Mouse (Mus musculus) cerebellum, adult 18-20 months (tissue): ENCODE measurements around the gene Gast.

Source experiments
- DNase-seq, 2 experiments: peaks; one replicate each; pipeline ENCODE4 v3.0.0; 2021

Gene Gast

DNA sequence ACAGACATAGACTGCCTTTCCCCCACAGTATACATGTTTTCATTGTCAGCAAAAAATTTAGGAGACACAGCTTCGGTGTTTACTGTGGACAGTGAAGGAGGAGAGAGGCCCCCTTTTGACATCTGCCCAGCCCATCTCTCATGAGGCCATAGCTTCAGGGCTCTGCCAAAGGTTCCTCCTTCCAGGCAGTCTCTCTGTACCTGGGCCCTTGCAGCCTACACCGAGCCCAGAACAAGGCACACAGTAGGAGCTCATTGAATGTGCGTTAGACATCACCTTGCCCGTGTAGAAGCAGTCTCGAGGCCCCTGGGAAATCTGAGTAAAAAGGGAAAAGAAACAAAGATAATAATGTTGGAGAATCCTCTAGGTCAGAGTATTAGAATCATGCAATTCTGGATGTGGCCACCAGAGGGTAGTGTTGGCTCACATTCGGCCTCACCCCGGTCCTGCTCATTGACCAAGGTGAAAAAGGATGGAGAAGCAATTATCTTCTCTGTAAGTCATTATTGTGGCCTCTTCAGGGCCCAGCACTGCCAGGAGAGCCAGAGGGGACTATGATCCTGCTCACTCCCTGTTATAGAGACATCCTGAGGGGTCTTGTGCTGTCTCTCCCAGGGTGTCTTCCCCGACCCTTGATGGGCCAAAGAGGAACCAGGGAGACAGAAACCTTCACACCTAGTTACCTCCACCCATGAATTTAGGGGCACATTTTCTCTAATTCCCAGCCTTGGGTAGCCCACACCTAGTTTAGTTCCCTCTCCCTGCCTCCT is 28.2 kb downstream of the Gast start:
- peak; percentile 83 to 89 for DNase-seq

- peak; percentile 82 to 85 for DNase-seq
Observed at GRCm38 (mm10) chr11:100362979-100363562, 28.9 kb downstream of the Gast start.

- DNase-seq: no peak
Observed at GRCm38 (mm10) chr11:100369145-100369544, 34.9 kb downstream of the Gast start.

DNA sequence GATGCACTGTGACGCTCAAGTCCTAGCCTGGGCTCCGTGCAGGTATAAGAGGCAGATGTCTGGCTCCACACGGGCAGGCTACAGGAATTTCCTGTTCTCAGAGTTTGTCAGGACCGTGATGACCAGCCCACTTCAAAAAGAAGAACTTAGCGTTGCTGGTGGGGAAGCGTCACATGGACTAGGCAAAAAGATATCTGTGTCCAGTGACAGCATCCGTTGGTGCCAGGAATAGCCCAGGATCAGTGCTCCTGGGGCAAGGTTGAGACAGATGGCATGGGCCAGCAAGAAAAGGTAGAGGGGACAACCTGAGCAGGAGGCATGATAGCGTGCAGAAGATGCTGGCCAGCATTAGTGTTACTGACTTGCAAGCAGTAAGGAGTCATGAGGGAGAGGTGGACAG is 35.6 kb downstream of the Gast start:
- peak; percentile 58 to 68 for DNase-seq

GRCm38 (mm10) chr11:100371981-100372558 is 37.9 kb downstream of the Gast start:
- DNase-seq: no peak

- DNase-seq: no peak
Observed at GRCm38 (mm10) chr11:100375127-100375526, 40.9 kb downstream of the Gast start.

DNA sequence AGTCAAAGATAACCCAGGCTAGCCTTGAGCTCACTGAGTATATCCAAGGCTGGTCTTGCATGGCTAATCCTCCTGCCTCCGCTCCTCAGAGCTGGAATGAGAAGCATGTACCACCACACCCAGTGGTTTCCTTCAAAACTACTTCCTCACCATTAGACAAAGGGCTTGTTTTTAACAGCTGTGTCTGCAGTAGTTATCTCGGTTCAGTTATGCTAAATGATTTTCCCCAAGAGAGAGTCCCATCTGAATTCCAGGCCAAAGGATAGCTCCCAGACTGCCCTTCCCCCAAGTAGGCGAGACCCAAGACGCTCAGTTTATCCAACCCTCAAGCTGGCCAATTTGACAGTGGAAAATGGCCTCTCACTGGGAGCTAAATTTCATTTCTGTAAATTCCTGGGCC is 41.8 kb downstream of the Gast start:
- DNase-seq: no peak

DNA sequence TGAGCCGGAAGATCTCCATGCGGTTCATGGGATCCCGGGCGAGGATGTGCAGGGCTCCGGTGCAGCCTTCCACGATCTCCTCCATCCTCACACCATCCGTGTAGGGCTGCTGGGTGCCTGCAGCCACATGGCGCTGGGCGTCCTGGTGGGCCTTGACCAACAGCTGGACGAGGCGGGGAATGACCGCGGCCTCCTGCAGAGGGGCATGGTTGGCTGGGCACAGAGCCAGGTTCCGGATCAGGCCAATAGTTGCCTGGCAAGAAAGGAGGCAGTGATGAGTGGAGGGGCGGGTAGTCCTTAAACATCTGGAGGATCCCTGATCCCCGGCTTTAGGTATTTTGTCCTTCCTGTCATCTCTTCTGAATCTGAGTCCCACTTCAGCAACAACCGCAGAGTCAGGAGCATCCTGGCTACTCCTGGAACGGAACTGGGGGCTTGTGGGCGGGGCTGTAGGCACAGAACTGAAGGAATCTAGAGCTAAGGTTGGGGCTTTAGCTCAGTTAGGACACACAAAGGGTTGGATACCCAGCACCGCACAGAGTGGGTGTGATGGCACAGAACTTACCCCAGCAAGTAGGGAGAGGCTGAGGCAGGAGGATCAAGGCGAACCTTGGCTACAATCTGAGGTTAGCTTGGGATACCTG is 42.7 kb downstream of the Gast start:
- no peak for DNase-seq

DNA sequence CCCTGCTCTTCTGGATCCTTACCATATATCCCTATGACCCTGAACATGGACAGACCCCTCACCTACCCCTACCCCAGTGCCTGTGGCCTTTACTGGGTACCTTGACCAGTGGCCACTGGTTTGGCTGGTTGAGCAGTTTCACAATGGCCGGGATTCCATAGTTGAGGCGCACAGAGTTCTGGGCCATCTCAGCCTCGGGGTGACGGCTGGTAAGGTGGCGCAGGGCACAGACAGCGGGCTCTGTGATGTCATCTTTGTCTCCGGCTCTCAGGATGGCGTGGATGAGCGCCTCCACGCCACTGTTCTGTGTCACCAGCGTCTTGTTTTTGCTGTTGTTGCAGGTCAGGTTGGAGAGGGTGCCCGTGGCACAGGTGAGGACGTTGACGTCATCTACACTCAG is 43.8 kb downstream of the Gast start:
- DNase-seq: no peak

DNA sequence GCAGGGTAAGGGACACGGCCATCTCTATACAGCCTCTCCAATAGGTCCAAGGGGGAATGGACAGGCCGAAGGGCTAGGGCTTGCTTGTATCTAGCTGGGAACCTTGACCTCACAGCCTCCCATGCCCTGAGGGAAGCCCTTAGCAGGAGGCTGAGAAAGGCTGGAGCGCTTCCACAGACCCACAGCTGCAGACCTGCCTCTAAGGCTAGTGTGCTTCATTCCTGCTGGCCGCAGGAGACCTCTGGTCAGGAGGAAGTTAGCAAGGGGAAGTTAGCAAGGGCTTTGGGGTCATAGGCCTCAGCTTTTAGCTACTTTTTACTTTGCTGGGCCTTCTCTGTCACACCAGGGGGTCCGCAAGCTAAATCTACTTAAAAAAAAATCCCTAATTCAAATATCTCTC is 44.2 kb downstream of the Gast start:
- DNase-seq: no peak

DNA sequence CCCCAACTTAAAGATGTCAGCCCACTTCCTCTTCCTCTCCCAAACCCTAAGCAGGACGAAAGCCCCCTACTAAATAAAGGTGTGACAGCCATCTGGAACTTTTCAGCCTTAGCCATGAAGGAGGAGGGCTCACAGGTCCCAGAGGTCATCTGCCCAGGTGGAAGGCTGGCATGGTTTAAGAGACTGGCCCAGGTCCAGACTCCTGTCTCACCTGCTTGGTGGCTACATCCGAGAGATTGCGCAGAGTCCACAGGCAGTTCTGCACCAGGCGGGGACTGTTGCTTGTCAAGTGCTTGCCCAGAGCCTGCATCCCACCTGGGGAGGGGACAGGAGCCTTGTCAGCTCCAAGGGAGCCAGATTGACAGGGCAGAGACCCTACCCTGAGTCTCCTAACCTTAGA is 45.1 kb downstream of the Gast start:
- peak in 1 of 2 experiments; percentile 37 for DNase-seq

- no peak for DNase-seq
Observed at GRCm38 (mm10) chr11:100382682-100383081, 48.5 kb downstream of the Gast start.

DNA sequence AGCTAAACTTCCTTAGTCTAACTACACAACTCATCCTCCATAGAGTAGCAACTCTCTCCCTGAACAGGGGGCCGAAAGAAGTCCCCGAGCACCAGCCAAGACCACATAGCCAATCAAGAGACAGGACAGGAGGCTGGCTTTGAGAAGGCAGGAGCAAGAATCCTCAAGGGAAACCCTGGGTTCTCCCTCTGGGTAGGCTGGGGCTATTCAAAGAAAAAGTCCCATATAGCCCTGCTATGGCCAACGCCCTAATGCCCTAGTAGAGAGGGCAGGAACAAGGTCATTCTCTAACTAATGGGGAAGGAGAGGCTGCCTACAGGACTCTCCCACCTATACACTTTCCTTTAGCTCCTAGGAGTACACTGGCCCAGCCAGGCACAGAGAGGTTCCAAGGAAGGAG is 50.8 kb downstream of the Gast start:
- no peak for DNase-seq

DNA sequence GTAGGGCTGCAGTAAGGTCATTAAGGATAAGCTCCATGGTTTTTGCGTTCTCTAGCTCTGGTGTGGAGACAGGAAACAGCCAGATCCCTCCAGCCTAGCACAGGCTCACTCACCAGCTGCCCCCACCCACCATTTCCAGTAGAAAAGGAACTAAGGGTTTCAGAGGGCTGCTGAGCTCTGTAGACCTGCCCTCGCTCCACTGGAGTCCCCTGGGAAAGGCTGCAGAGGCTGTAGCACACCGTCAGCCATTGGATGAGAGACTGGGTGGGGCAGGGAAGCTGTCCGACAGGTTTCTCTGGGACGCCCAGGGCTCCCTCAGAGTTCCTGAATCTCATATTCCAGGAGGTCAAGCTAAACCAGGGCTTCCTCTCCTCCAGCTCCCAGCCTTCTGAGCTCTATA is 52.4 kb downstream of the Gast start:
- DNase-seq: no peak
